Mouse (Mus musculus) cerebellum, postnatal 4 days (tissue): ENCODE data around the gene Urgcp.
"Not testable (repeated sequence)": the region's sequence is repeated elsewhere in the genome, so short reads cannot be mapped to it uniquely, and the experiment has no call there.

Experiments
- DNase-seq, 2 experiments: peaks; one replicate each; pipeline ENCODE4 v3.0.0; 2022; ENCODE audit warnings: low spot score in 2 of 2, mixed read lengths in 1 of 2

Gene Urgcp

GRCm38 (mm10) chr11:5761820-5762632 lies at the start of gene Urgcp:
Urgcp (minus strand) TSS chr11:5762376.
- peak; percentile 76 to 91 for DNase-seq

GRCm38 (mm10) chr11:5809487-5809886 lies 47.3 kb upstream of the Urgcp start:
- DNase-seq: not testable (repeated sequence)

- DNase-seq: no peak
Measured at GRCm38 (mm10) chr11:5807956-5808355, 45.8 kb upstream of the Urgcp start.

GRCm38 (mm10) chr11:5805711-5806110 lies 43.5 kb upstream of the Urgcp start:
- DNase-seq: no peak

GRCm38 (mm10) chr11:5804174-5804573 lies 42.0 kb upstream of the Urgcp start:
- DNase-seq: no peak

GRCm38 (mm10) chr11:5803551-5803981 lies 41.4 kb upstream of the Urgcp start, which contains the start of gene Pgam2:
Pgam2 (minus strand) TSS chr11:5803733.
- DNase-seq: no peak

GRCm38 (mm10) chr11:5802457-5803217 lies 40.5 kb upstream of the Urgcp start:
- DNase-seq: no peak

GRCm38 (mm10) chr11:5802005-5802404 lies 39.8 kb upstream of the Urgcp start:
- no peak for DNase-seq

- no peak for DNase-seq
Measured at GRCm38 (mm10) chr11:5801511-5801910, 39.3 kb upstream of the Urgcp start.

GRCm38 (mm10) chr11:5799621-5800490 lies 37.7 kb upstream of the Urgcp start:
- no peak for DNase-seq

- no peak for DNase-seq
Measured at GRCm38 (mm10) chr11:5797928-5798327, 35.8 kb upstream of the Urgcp start.

- DNase-seq: no peak
Measured at GRCm38 (mm10) chr11:5797371-5797770, 35.2 kb upstream of the Urgcp start.

GRCm38 (mm10) chr11:5796939-5797338 lies 34.8 kb upstream of the Urgcp start:
- DNase-seq: no peak

GRCm38 (mm10) chr11:5795706-5796105 lies 33.5 kb upstream of the Urgcp start:
- DNase-seq: peak in 1 of 2 experiments; percentile 10

GRCm38 (mm10) chr11:5795290-5795689 lies 33.1 kb upstream of the Urgcp start:
- peak in 1 of 2 experiments; percentile 19 for DNase-seq

GRCm38 (mm10) chr11:5790431-5790830 lies 28.3 kb upstream of the Urgcp start:
- no peak for DNase-seq

GRCm38 (mm10) chr11:5789754-5790333 lies 27.7 kb upstream of the Urgcp start:
- DNase-seq: no peak

- no peak for DNase-seq
Measured at GRCm38 (mm10) chr11:5789071-5789753, 27.0 kb upstream of the Urgcp start.

- DNase-seq: peak; percentile 85 to 93
Measured at GRCm38 (mm10) chr11:5788056-5789014, 26.2 kb upstream of the Urgcp start, which contains the start of gene Dbnl. Dbnl (plus strand) TSS chr11:5788488.

GRCm38 (mm10) chr11:5787671-5788055 lies 25.5 kb upstream of the Urgcp start:
- no peak for DNase-seq
